Mouse (Mus musculus) embryonic facial prominence, embryonic 14.5 days (tissue): ENCODE results near the gene Crb3. TPM values are rescaled to one million over a fixed set of nuclear protein-coding genes. Genes with fewer than 3 reads are reported as not detected.

Source experiments
- polyA plus RNA-seq: library from polyadenylated mRNA; unstranded; fragments of >200 nt; fragmentation: Nextera tagmentation; extraction: Ambion mirVana; gene quantifications from 2 replicates; pipeline ENCODE4 v1.2.1, GENCODE M21; 2014

Gene Crb3
- polyA plus RNA-seq, 1 experiment from 2014 or later: 5.5 TPM

Other genes with a start within 250 kb of the Crb3 start
- 3.5 and 5.3 TPM in 2 replicates for gene Rfx2, start 228.1 kb upstream of the Crb3 start, polyA plus RNA-seq
- not detected in 2 replicates for gene Acsbg2, start 184.7 kb upstream of the Crb3 start, polyA plus RNA-seq
- gene 1700061G19Rik, start 183.6 kb upstream of the Crb3 start, polyA plus RNA-seq: 0.14 and 0.26 TPM in 2 replicates
- 24.7 and 32.7 TPM in 2 replicates for gene Mllt1, start 123.7 kb upstream of the Crb3 start, polyA plus RNA-seq
- gene Acer1, start 77.0 kb upstream of the Crb3 start, polyA plus RNA-seq: 1.3 and 2.4 TPM in 2 replicates
- gene Clpp, start 68.8 kb upstream of the Crb3 start, polyA plus RNA-seq: 140 and 142 TPM in 2 replicates
- 35.7 and 39.8 TPM in 2 replicates for gene Alkbh7, start 61.8 kb upstream of the Crb3 start, polyA plus RNA-seq
- 0.84 TPM in 1 of 2 replicates, not detected in the other for gene Pspn, start 59.1 kb upstream of the Crb3 start, polyA plus RNA-seq
- gene Gtf2f1, start 47.8 kb upstream of the Crb3 start, polyA plus RNA-seq: 55.4 and 55.5 TPM in 2 replicates
- 0.19 and 0.41 TPM in 2 replicates for gene Gm17949, start 47.6 kb upstream of the Crb3 start, polyA plus RNA-seq
- 43.5 and 44.9 TPM in 2 replicates for gene Khsrp, start 27.6 kb upstream of the Crb3 start, polyA plus RNA-seq
- not detected in 2 replicates for gene Slc25a41, start 17.5 kb upstream of the Crb3 start, polyA plus RNA-seq
- gene Slc25a23, start 758 bp downstream of the Crb3 start, polyA plus RNA-seq: 6.9 and 7.8 TPM in 2 replicates
- gene Dennd1c, start 19.4 kb downstream of the Crb3 start, polyA plus RNA-seq: 1.6 and 2.1 TPM in 2 replicates
- 22.9 and 28.7 TPM in 2 replicates for gene Tubb4a, start 28.7 kb downstream of the Crb3 start, polyA plus RNA-seq
- 4.1 and 5.0 TPM in 2 replicates for gene Tnfsf9, start 46.2 kb downstream of the Crb3 start, polyA plus RNA-seq
- gene Cd70, start 90.7 kb downstream of the Crb3 start, polyA plus RNA-seq: not detected in 2 replicates
- gene Tnfsf14, start 135.1 kb downstream of the Crb3 start, polyA plus RNA-seq: 0.08 TPM in 1 of 2 replicates, not detected in the other
- 2.0 and 4.6 TPM in 2 replicates for gene C3, start 169.0 kb downstream of the Crb3 start, polyA plus RNA-seq
- 36.9 and 37.1 TPM in 2 replicates for gene Gpr108, start 189.3 kb downstream of the Crb3 start, polyA plus RNA-seq
- 32.3 and 36.0 TPM in 2 replicates for gene Trip10, start 190.3 kb downstream of the Crb3 start, polyA plus RNA-seq
- gene Vav1, start 220.0 kb downstream of the Crb3 start, polyA plus RNA-seq: 4.0 and 4.8 TPM in 2 replicates